Mouse (Mus musculus): ENCODE results near the gene Cherp. TPM values are rescaled to one million over a fixed set of nuclear protein-coding genes. Genes with fewer than 3 reads are reported as not detected.

The Cherp gene
- polyA plus RNA-seq (2012; rRNA removed), result 75.3 and 90.3 TPM in 2 replicates

GRCm38 (mm10) chr8:72474826-72475546 lies at the start of gene Cherp:
Gene Cherp (minus strand): TSS chr8:72475226.

GRCm38 (mm10) chr8:72491680-72492621 lies 16.9 kb upstream of the Cherp start, which contains the start of gene Slc35e1:
Gene Slc35e1 (minus strand): TSS chr8:72492614.

GRCm38 (mm10) chr8:72443338-72443993 lies 31.6 kb downstream of the Cherp start, which contains the start of the genes Calr3 and 1700030K09Rik:
Gene Calr3 (minus strand): TSS chr8:72443870.
Gene 1700030K09Rik (plus strand): TSS chr8:72443880.

GRCm38 (mm10) chr8:72421362-72422335 lies 53.4 kb downstream of the Cherp start, which contains the start of gene Eps15l1:
Gene Eps15l1 (minus strand): TSS chr8:72421460.

Other genes starting within 250 kb of the Cherp start
- gene Ap1m1, start 235.2 kb downstream of the Cherp start, polyA plus RNA-seq (2012; rRNA removed), result 222 and 230 TPM in 2 replicates
- gene Gm10282, start 170.0 kb downstream of the Cherp start, polyA plus RNA-seq (2012; rRNA removed), result 22.6 and 23.4 TPM in 2 replicates
- gene Klf2, start 156.2 kb downstream of the Cherp start, polyA plus RNA-seq (2012; rRNA removed), result 10.7 and 17.6 TPM in 2 replicates
- 111 and 112 TPM in 2 replicates for gene Eps15l1, start 53.8 kb downstream of the Cherp start, polyA plus RNA-seq (2012; rRNA removed)
- gene Calr3, start 31.4 kb downstream of the Cherp start, polyA plus RNA-seq (2012; rRNA removed), result 0.55 and 0.74 TPM in 2 replicates
- 14.9 and 15.2 TPM in 2 replicates for gene 1700030K09Rik, start 31.3 kb downstream of the Cherp start, polyA plus RNA-seq (2012; rRNA removed)
- gene Slc35e1, start 17.4 kb upstream of the Cherp start, polyA plus RNA-seq (2012; rRNA removed), result 26.4 and 26.6 TPM in 2 replicates
- gene Med26, start 73.0 kb upstream of the Cherp start, polyA plus RNA-seq (2012; rRNA removed), result 15.4 and 15.5 TPM in 2 replicates
- gene Smim7, start 95.9 kb upstream of the Cherp start, polyA plus RNA-seq (2012; rRNA removed), result 81.0 and 81.2 TPM in 2 replicates
- 21.2 and 28.7 TPM in 2 replicates for gene Tmem38a, start 96.8 kb upstream of the Cherp start, polyA plus RNA-seq (2012; rRNA removed)
- gene Nwd1, start 171.5 kb upstream of the Cherp start, polyA plus RNA-seq (2012; rRNA removed), result 2.4 and 2.8 TPM in 2 replicates
- 181 and 184 TPM in 2 replicates for gene Sin3b, start 248.1 kb upstream of the Cherp start, polyA plus RNA-seq (2012; rRNA removed)